Mouse (Mus musculus) E14TG2a.4 (cell line): ENCODE results near the gene Fxyd7.

ENCODE experiments used
- CTCF ChIP-seq: conservative IDR thresholded peaks from 2 replicates; pipeline ENCODE4 v1.5.1; 2014; ENCODE audit warnings: low read length
- NANOG ChIP-seq: IDR thresholded peaks from 2 replicates; pipeline ENCODE4 v1.6.1; 2014; ENCODE audit warnings: borderline replicate concordance, low read length, mixed read lengths

- TF ChIP-seq CTCF (no peak), NANOG (no peak)
Observed at GRCm38 (mm10) chr7:31052251-31052635, 976 bp upstream of the Fxyd7 start.
